Mouse (Mus musculus): ENCODE data around the gene Ttc28. TPM values are rescaled to one million over a fixed set of nuclear protein-coding genes. Genes with fewer than 3 reads are reported as not detected.

Gene Ttc28
- polyA plus RNA-seq, 1 experiment = 6.8 TPM

DNA sequence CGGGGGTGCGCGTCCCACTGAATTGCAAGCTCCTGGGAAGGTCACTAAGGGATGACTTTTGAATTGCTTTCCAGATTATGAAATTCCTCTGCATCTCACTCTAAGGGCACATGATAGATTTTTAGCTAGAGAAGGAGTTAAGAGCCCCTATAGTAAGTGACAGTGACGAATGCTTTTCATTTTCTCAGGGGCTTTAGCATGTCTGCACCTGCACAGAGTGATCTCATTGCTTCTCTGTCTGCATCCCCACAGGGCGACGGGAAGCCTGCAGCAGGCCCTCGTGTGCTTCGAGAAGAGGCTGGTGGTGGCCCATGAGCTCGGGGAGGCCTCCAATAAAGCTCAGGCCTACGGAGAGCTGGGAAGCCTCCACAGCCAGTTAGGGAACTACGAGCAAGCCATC is 345.7 kb downstream of the Ttc28 start:
- no peaks in the 10 kb centered on the region for H3K27me3 ChIP-seq (ENCODE audit: control insufficient read depth, insufficient read depth, low read length)
- TF ChIP-seq POLR2A (IDR thresholded peaks at IDR 0.05; ENCODE audit: low read depth, low read length) (no peak), CTCF (IDR thresholded peaks at IDR 0.05; ENCODE audit: extremely low read depth, insufficient read depth, insufficient read length, insufficient replicate concordance) (no peak)
- no peak overlapping the region for H3K4me3 ChIP-seq (ENCODE audit: extremely low read depth, insufficient read depth, insufficient read length)
- WGBS = 92% methylated on average over 11 of the region's 11 CpGs
- no peak overlapping the region for H3K27ac ChIP-seq (ENCODE audit: insufficient read depth, low read length)
- H3K36me3 ChIP-seq (ENCODE audit: control insufficient read depth, insufficient read depth, low read length) = peaks cover 6% of the 10 kb centered on the region
- no peak for DNase-seq (ENCODE audit: low read depth in 1 of 2, low spot score in 2 of 2)
- H3K4me1 ChIP-seq (ENCODE audit: control insufficient read depth, insufficient read depth, insufficient read length) = no peaks in the 10 kb centered on the region

DNA sequence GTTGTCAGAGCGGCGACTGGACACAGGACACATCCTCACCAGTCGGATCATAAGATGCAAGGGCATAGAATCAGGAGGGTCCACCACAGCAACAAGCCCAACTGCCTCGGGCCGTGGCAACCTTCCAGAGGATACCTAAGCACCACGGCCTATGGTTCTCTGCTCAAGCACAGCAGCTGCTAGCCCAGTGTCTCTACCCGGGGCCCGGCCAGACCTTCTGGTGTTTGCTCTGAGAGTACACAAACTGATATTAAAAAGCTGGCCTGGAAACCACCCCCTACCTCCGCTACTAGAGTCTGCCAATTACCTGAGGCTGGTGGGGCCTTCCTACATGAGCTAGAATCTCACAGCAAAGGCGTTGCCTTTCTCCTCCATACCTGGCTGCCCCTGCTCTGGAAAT is 346.9 kb downstream of the Ttc28 start:
- H3K4me1 ChIP-seq (ENCODE audit: control insufficient read depth, insufficient read depth, insufficient read length) = no peaks in the 10 kb centered on the region
- TF ChIP-seq CTCF (IDR thresholded peaks at IDR 0.05; ENCODE audit: extremely low read depth, insufficient read depth, insufficient read length, insufficient replicate concordance) = no peak
- no peak for TF ChIP-seq POLR2A (IDR thresholded peaks at IDR 0.05; ENCODE audit: low read depth, low read length)
- H3K36me3 ChIP-seq (ENCODE audit: control insufficient read depth, insufficient read depth, low read length) = peaks cover 6% of the 10 kb centered on the region
- no peak for DNase-seq (ENCODE audit: low read depth in 1 of 2, low spot score in 2 of 2)
- WGBS = 91% methylated on average over 10 of the region's 10 CpGs
- H3K27me3 ChIP-seq (ENCODE audit: control insufficient read depth, insufficient read depth, low read length) = no peaks in the 10 kb centered on the region
- no peak overlapping the region for H3K27ac ChIP-seq (ENCODE audit: insufficient read depth, low read length)
- H3K4me3 ChIP-seq (ENCODE audit: extremely low read depth, insufficient read depth, insufficient read length) = no peak overlapping the region

DNA sequence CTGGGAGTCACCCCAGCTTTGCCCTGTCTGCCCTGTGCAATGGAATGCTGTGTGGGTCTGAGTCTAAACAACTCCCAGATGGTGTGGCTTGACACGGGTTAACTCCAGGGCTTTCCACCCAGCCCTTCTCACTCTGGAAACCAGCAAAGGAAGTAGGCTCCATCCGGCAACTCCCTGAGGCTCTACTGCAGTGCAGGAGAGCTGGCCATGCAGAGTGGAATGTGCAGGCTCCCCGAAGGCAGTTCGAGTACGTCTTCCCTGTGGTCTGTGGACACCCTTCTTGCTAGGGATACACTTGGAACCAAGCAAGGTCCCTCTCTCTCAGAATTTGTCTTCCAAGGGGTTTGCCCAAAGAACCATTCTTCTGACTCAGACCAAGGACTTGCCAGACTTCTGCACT is 348.2 kb downstream of the Ttc28 start:
- TF ChIP-seq POLR2A (IDR thresholded peaks at IDR 0.05; ENCODE audit: low read depth, low read length) (no peak), CTCF (IDR thresholded peaks at IDR 0.05; ENCODE audit: extremely low read depth, insufficient read depth, insufficient read length, insufficient replicate concordance) (no peak)
- Histone ChIP-seq H3K36me3 (ENCODE audit: control insufficient read depth, insufficient read depth, low read length) (peaks cover 6% of the 10 kb centered on the region), H3K4me1 (ENCODE audit: control insufficient read depth, insufficient read depth, insufficient read length) (no peaks in the 10 kb centered on the region), H3K27me3 (ENCODE audit: control insufficient read depth, insufficient read depth, low read length) (no peaks in the 10 kb centered on the region), H3K27ac (ENCODE audit: insufficient read depth, low read length) (peak overlapping the region; percentile 22; the same call in 1 of the 2 replicates), H3K4me3 (ENCODE audit: extremely low read depth, insufficient read depth, insufficient read length) (no peak overlapping the region)
- 85% methylated on average over 5 of the region's 5 CpGs for WGBS
- DNase-seq (ENCODE audit: low read depth in 1 of 2, low spot score in 2 of 2) = no peak

DNA sequence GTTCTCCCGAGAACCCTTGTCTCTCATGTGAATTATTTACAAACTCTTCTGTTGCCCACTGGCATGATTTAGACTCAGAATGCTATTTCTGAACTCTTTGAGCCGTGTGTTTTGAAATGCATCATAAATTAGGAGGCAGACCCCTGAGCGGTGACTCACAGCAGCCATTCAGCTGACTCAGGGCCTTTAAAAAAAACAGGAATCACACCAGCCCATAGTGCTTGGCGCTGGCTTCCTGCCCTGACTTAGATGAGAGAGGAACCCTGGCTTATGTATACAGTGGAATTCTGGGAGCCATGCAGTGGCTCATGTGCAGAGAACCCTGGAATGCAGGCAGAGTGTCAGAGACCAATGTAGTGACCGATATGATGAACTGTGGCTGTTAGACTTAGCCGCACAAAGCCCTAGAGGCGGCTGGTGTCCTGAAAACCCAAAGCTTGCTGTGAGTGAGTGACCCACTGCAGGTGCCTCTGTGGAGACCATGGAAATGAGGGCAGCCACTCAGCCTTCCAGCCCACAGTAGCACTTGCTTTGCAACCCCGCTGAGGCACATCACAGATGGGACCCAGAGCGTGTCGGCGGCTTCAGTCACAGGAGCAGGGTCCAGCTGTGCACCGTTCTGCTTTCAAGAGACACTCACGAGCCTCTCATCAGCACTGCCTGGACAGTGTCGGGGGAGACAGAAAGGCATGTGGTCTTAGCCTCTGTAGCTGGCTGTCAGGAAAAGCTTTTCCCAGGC is 348.9 kb downstream of the Ttc28 start:
- Histone ChIP-seq H3K4me1 (ENCODE audit: control insufficient read depth, insufficient read depth, insufficient read length) (no peaks in the 10 kb centered on the region), H3K36me3 (ENCODE audit: control insufficient read depth, insufficient read depth, low read length) (peaks cover 3% of the 10 kb centered on the region), H3K4me3 (ENCODE audit: extremely low read depth, insufficient read depth, insufficient read length) (no peak overlapping the region), H3K27ac (ENCODE audit: insufficient read depth, low read length) (peak overlapping the region; percentile 22; the same call in 1 of the 2 replicates), H3K27me3 (ENCODE audit: control insufficient read depth, insufficient read depth, low read length) (no peaks in the 10 kb centered on the region)
- DNase-seq (ENCODE audit: low read depth in 1 of 2, low spot score in 2 of 2) = no peak
- 68% methylated on average over 14 of the region's 14 CpGs for WGBS
- TF ChIP-seq CTCF (IDR thresholded peaks at IDR 0.05; ENCODE audit: extremely low read depth, insufficient read depth, insufficient read length, insufficient replicate concordance) = no peak
- TF ChIP-seq POLR2A (IDR thresholded peaks at IDR 0.05; ENCODE audit: low read depth, low read length) = no peak

DNA sequence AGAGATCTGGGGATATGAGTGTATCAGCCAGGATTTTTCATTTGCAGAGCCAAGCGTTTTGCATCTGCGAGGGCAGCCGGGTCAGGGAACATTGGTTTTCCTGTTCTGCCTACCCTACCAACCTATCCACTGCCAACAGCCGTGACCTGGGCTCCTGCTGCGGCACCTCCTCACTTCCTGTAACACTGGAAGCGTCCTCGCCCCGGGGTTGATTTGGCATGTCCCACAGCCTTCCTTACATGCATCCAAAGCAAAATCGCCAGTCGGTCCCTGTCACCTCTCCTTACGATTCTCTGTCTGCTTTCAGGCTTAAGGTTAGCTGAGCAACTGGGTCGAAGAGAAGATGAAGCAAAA is 349.4 kb downstream of the Ttc28 start:
- H3K4me1 ChIP-seq (ENCODE audit: control insufficient read depth, insufficient read depth, insufficient read length) = no peaks in the 10 kb centered on the region
- WGBS = 69% methylated on average over 12 of the region's 12 CpGs
- TF ChIP-seq POLR2A (IDR thresholded peaks at IDR 0.05; ENCODE audit: low read depth, low read length) (no peak), CTCF (IDR thresholded peaks at IDR 0.05; ENCODE audit: extremely low read depth, insufficient read depth, insufficient read length, insufficient replicate concordance) (no peak)
- peaks cover 2% of the 10 kb centered on the region for H3K36me3 ChIP-seq (ENCODE audit: control insufficient read depth, insufficient read depth, low read length)
- H3K4me3 ChIP-seq (ENCODE audit: extremely low read depth, insufficient read depth, insufficient read length) = no peak overlapping the region
- no peak for DNase-seq (ENCODE audit: low read depth in 1 of 2, low spot score in 2 of 2)
- no peaks in the 10 kb centered on the region for H3K27me3 ChIP-seq (ENCODE audit: control insufficient read depth, insufficient read depth, low read length)
- H3K27ac ChIP-seq (ENCODE audit: insufficient read depth, low read length) = peak overlapping the region; percentile 18; the same call in 1 of the 2 replicates

DNA sequence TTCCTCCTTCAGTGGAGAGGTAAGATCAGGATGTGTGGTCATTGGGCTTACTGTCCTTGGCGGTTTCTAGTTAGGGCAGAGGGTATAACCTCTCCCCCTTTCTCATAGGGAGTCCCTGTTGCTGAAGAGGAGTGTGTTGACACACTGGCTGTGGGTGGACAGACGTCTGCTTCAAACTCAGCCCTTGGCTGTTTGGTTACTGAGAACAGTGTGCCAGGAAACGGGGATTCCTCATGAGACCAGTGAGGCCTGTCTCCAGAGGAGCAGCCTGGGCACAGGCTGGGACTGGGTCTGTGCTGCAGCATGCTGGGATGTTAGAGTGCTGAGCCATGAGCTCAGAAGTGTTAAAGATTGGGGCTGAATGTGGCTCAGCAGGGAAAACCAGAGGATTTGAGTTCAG is 350.1 kb downstream of the Ttc28 start:
- peaks cover 2% of the 10 kb centered on the region for H3K36me3 ChIP-seq (ENCODE audit: control insufficient read depth, insufficient read depth, low read length)
- no peaks in the 10 kb centered on the region for H3K4me1 ChIP-seq (ENCODE audit: control insufficient read depth, insufficient read depth, insufficient read length)
- TF ChIP-seq POLR2A (IDR thresholded peaks at IDR 0.05; ENCODE audit: low read depth, low read length) (no peak), CTCF (IDR thresholded peaks at IDR 0.05; ENCODE audit: extremely low read depth, insufficient read depth, insufficient read length, insufficient replicate concordance) (no peak)
- 63% methylated on average over 3 of the region's 3 CpGs for WGBS
- no peak for DNase-seq (ENCODE audit: low read depth in 1 of 2, low spot score in 2 of 2)
- H3K4me3 ChIP-seq (ENCODE audit: extremely low read depth, insufficient read depth, insufficient read length) = no peak overlapping the region
- no peaks in the 10 kb centered on the region for H3K27me3 ChIP-seq (ENCODE audit: control insufficient read depth, insufficient read depth, low read length)
- 0 out of 2 replicates have a peak overlapping the region, but pooled peaks have one; percentile 18 for H3K27ac ChIP-seq (ENCODE audit: insufficient read depth, low read length)

DNA sequence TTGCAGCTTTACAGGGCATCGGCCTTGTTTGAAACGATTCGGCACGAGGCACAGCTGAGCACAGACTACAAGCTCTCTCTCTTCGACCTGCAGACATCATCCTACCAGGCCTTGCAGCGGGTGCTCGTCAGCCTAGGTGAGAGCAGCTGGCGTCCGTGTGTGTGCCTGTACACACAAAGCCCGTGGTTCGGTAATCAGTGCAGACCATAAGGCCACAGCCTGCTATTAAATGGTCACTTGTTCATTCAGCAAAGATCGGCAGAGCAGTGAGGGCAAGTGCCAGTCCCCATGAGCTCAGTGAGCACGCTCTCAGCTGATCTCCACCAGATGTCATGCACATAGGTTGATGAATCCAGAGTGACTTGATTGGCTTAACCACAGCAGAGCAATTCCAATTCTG is 351.4 kb downstream of the Ttc28 start:
- Histone ChIP-seq H3K27me3 (ENCODE audit: control insufficient read depth, insufficient read depth, low read length) (no peaks in the 10 kb centered on the region), H3K4me3 (ENCODE audit: extremely low read depth, insufficient read depth, insufficient read length) (no peak overlapping the region), H3K36me3 (ENCODE audit: control insufficient read depth, insufficient read depth, low read length) (peaks cover 2% of the 10 kb centered on the region), H3K27ac (ENCODE audit: insufficient read depth, low read length) (no peak overlapping the region), H3K4me1 (ENCODE audit: control insufficient read depth, insufficient read depth, insufficient read length) (no peaks in the 10 kb centered on the region)
- DNase-seq (ENCODE audit: low read depth in 1 of 2, low spot score in 2 of 2) = no peak
- TF ChIP-seq POLR2A (IDR thresholded peaks at IDR 0.05; ENCODE audit: low read depth, low read length) (no peak), CTCF (IDR thresholded peaks at IDR 0.05; ENCODE audit: extremely low read depth, insufficient read depth, insufficient read length, insufficient replicate concordance) (no peak)
- 89% methylated on average over 13 of the region's 13 CpGs for WGBS

Data from spleen, adult 2 months (tissue).